Mouse (Mus musculus) lung, postnatal 0 days (tissue): ENCODE measurements around the gene Taf8. TPM values are rescaled to one million over a fixed set of nuclear protein-coding genes. Genes with fewer than 3 reads are reported as not detected.
"Not testable (repeated sequence)": the region's sequence is repeated elsewhere in the genome, so short reads cannot be mapped to it uniquely, and the experiment has no call there.

ENCODE experiments used
- ATAC-seq: fragments of 200-750 bp; cut with Nextera tagmentation; 2 replicates; pipeline ENCODE4 v1.8.0; 2017; ENCODE audit warnings: moderate library complexity
- DNase-seq: peaks from one replicate; pipeline ENCODE4 v3.0.0-alpha.2; 2016; ENCODE audit warnings: low spot score
- H3K27ac ChIP-seq: fragments of 300-500 bp; sonication (generic); 2 replicates; pipeline ENCODE4 v1.5.1; 2014; ENCODE audit warnings: antibody characterized with exemption, mild to moderate bottlenecking, low read length, mixed read lengths
- H3K27me3 ChIP-seq: fragments of 300-500 bp; sonication (generic); replicated peaks from 2 replicates; pipeline ENCODE4 v1.6.1; 2014; ENCODE audit warnings: low read length, mixed read lengths; ENCODE audit not compliant: insufficient read depth
- H3K36me3 ChIP-seq: fragments of 300-500 bp; sonication (generic); 2 replicates; pipeline ENCODE4 v1.6.1; 2014; ENCODE audit warnings: low read length, mixed read lengths; ENCODE audit not compliant: insufficient read depth
- H3K4me1 ChIP-seq: fragments of 300-500 bp; sonication (generic); 2 replicates; pipeline ENCODE4 v1.6.1; 2014; ENCODE audit warnings: antibody characterized with exemption, low read depth, low read length, mixed read lengths; ENCODE audit not compliant: insufficient read depth
- H3K4me2 ChIP-seq: fragments of 300-500 bp; sonication (generic); replicated peaks from 2 replicates; pipeline ENCODE4 v1.6.1; 2014; ENCODE audit warnings: low read depth, mild to moderate bottlenecking, low read length, moderate library complexity, mixed read lengths
- H3K4me3 ChIP-seq: fragments of 300-500 bp; sonication (generic); 2 replicates; pipeline ENCODE4 v1.5.1; 2014; ENCODE audit warnings: low read depth, low read length
- H3K9ac ChIP-seq: fragments of 300-500 bp; sonication (generic); replicated peaks from 2 replicates; pipeline ENCODE4 v1.6.1; 2014; ENCODE audit warnings: low read depth, mild to moderate bottlenecking
- H3K9me3 ChIP-seq: fragments of 300-500 bp; sonication (generic); 2 replicates; pipeline ENCODE4 v1.6.1; 2016; ENCODE audit warnings: low read length, mixed read lengths
- CTCF ChIP-seq: IDR thresholded peaks from 2 replicates; pipeline ENCODE4 v1.5.1; 2016; ENCODE audit warnings: antibody characterized with exemption, mild to moderate bottlenecking
- EP300 ChIP-seq: IDR thresholded peaks from 2 replicates; pipeline ENCODE4 v1.6.1; 2016; ENCODE audit warnings: antibody characterized with exemption, mild to moderate bottlenecking, control low read depth
- WGBS: fragments of 180-500 bp; shearing (Covaris S2); extraction: QIAGEN DNeasy Blood & Tissue Kit; methylation state at CpG from one replicate; pipeline ENCODE4 v1.1.7; 2014; 5-methylcytosine and 5-hydroxymethylcytosine counted together
- polyA plus RNA-seq: library from polyadenylated mRNA; unstranded; fragments of >200 nt; fragmentation: Nextera tagmentation; extraction: Ambion mirVana; gene quantifications from 2 replicates; pipeline ENCODE4 v1.2.1, GENCODE M21; 2015

Gene Taf8
- polyA plus RNA-seq, 1 experiment from 2014 or later: 22.4 TPM

DNA sequence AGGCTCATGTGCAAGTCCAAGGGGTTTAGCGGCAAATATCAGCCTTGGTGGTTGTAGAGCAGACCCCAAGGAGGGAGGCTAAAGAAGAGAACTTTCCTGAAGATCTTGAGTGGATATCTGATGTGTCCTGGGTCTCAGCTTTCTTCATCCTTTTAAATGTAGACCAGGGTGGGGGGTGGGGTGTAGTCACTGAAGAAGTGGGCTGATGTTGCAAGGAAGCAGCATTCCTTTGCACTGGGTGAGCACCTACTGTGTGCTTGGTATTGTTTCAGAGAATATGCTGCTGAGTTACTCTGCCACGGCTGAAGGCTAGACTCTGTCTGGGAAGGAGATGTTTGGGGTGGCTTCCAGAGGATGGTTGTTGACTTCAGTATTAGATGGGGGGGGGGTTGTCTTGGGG, 3.5 kb upstream of the Taf8 start:
- Histone ChIP-seq H3K9me3 (no peaks in the 10 kb centered on the region), H3K27ac (peak overlapping the region; percentile 91), H3K4me1 (peaks cover 44% of the 10 kb centered on the region), H3K36me3 (no peaks in the 10 kb centered on the region), H3K27me3 (no peaks in the 10 kb centered on the region), H3K4me2 (peak overlapping the region; percentile 66), H3K9ac (peak overlapping the region; percentile 70), H3K4me3 (peak overlapping the region; percentile 50)
- TF ChIP-seq EP300 (no peak), CTCF (no peak)
- 57% methylated on average over 2 of the region's 2 CpGs for whole genome bisulfite sequencing
- DNase-seq: peak; percentile 31
- no peak for ATAC-seq

DNA sequence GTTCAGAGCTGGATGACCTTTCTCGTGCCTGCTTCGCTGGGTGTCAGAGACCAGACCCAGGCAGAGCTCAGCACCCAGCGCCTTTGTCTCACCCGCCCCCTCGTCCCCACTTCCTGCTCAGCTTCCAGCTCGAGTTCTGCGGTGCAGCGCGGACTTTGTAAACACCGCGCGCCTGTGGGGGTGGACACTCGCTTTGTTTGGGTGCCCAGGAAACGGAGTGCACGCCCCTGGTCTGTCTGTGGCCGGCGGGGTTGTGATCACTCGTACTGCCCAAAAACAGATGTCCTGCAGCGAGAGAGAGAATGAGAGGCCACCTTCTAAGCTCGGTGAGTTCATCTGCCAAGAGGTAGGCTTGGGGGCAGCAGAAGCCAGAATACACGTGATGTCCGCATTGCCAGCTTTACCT, 2.9 kb upstream of the Taf8 start, which contains the start of gene Ccnd3:
Ccnd3 (plus strand) TSS at position 111 of the 406 bp plus-strand sequence.
- peak; percentile 72 for TF ChIP-seq EP300
- TF ChIP-seq CTCF: 0 out of 2 replicates have a peak, but pooled peaks have one; percentile 5
- Histone ChIP-seq H3K36me3 (no peaks in the 10 kb centered on the region), H3K9ac (peak within 1 kb of the TSS; percentile 70), H3K4me2 (peak within 1 kb of the TSS; percentile 66), H3K9me3 (no peaks in the 10 kb centered on the region), H3K27ac (peak within 1 kb of the TSS; percentile 91), H3K27me3 (no peaks in the 10 kb centered on the region), H3K4me1 (peaks cover 44% of the 10 kb centered on the region), H3K4me3 (peak within 1 kb of the TSS; percentile 50)
- DNase-seq (peak; percentile 93), ATAC-seq (peak; percentile 54)
- WGBS: under 1% methylated on average over 22 of the region's 22 CpGs

DNA sequence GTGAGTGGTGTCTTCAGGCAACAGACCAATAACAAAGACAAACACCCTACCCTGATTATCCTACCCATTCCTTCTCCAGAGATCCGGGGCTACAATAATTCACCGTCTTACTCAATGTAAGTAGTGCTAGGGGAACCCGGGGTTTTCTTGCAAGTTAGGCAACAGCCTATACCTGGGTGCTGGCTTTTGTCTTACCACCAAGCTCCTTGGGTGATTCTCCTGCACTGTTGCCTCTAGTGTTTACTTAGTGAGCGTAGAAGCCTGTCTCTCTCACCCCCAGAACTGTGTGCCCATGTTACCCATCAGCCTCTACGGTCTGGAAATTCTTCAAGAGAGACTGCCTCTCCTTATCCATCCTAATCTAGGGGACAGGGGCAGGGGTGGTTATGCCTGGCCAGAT, 2.1 kb upstream of the Taf8 start:
- ATAC-seq (no peak), DNase-seq (peak; percentile 55)
- Histone ChIP-seq H3K4me3 (peak overlapping the region; percentile 50), H3K4me2 (peak overlapping the region; percentile 66), H3K36me3 (no peaks in the 10 kb centered on the region), H3K4me1 (peaks cover 43% of the 10 kb centered on the region), H3K9ac (peak overlapping the region; percentile 70; the same call in 1 of the 2 replicates), H3K9me3 (no peaks in the 10 kb centered on the region), H3K27me3 (no peaks in the 10 kb centered on the region), H3K27ac (peak overlapping the region; percentile 91)
- TF ChIP-seq EP300 (no peak), CTCF (no peak; the same call in 1 of the 2 replicates)
- WGBS: 38% methylated on average over 5 of the region's 5 CpGs

DNA sequence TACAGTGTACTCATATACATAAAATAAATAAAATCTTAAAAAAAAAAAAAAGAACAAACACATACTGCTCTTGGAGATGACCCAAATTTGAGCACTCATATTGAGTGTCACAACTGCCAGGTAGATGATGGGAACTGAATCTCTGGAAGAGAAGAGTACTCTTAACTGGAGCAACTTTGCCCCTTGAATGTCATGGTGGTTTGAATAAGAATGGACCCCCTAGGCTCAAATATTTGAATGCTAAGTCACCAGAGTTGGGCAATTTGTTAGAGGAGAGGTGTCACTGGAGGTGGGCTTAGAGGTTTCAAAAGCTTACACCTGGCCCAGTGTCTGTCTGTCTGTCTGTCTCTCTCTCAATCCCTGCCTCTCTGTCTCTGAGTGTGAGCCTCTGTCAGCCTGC, 1.6 kb upstream of the Taf8 start:
- H3K27ac ChIP-seq: peak overlapping the region; percentile 91; the same call in 1 of the 2 replicates
- ATAC-seq: no peak
- H3K36me3 ChIP-seq: no peaks in the 10 kb centered on the region
- TF ChIP-seq EP300 (0 out of 2 replicates have a peak, but pooled peaks have one; percentile 18), CTCF (no peak)
- no peak overlapping the region for H3K4me3 ChIP-seq
- H3K4me2 ChIP-seq: no peak overlapping the region
- no peak for DNase-seq
- peaks cover 41% of the 10 kb centered on the region for H3K4me1 ChIP-seq
- H3K27me3 ChIP-seq: no peaks in the 10 kb centered on the region
- no peak overlapping the region for H3K9ac ChIP-seq
- H3K9me3 ChIP-seq: no peaks in the 10 kb centered on the region

DNA sequence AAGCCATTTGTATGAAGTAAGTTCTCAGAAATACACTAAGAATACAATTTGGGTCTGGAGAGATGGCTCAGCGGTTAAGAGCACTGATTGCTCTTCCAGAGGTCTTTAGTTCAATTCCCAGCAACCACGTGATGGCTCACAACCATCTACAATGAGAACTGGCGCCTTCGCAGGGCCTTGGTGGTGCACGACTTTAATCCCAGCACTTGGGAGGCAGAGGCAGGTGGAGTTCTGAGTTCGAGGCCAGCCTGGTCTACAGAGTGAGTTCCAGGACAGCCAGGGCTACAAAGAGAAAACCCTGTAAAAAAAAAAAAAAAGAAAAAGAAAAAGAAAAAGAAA, 584 bp upstream of the Taf8 start:
- not testable (repeated sequence) for H3K4me3 ChIP-seq, ATAC-seq

DNA sequence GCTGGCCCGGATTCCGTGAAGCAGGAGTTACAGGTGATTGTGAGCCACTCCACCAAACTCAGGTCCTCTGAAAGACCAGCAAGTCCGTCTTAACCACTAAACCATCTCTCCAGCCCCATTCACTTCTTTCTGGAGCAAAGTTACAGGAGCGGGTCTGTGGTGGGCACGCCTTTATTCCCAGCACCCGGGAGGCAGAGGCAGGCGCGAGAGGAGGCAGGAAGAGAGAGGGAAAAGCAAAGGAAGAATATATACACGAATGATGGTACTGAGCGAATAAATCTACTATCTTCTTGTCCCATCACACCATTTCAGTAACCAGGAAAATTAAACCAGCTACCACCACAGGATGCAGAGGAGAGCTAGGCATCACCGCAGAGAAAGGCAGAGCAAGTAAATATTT, 561 bp downstream of the Taf8 start:
- Histone ChIP-seq H3K9me3 (no peaks in the 10 kb centered on the region), H3K4me1 (peaks cover 29% of the 10 kb centered on the region), H3K4me3 (peak overlapping the region; percentile 79), H3K4me2 (peak overlapping the region; percentile 75), H3K36me3 (peaks cover 14% of the 10 kb centered on the region), H3K27me3 (no peaks in the 10 kb centered on the region), H3K27ac (peak overlapping the region; percentile 88), H3K9ac (peak overlapping the region; percentile 79)
- no peak for TF ChIP-seq EP300
- no peak for TF ChIP-seq CTCF
- WGBS: 4% methylated on average over 11 of the region's 11 CpGs
- ATAC-seq (no peak), DNase-seq (no peak)

More for the DNA sequence above, 584 bp upstream of the Taf8 start:
- not testable (repeated sequence) for H3K36me3 ChIP-seq, H3K27ac ChIP-seq, H3K27me3 ChIP-seq, H3K9me3 ChIP-seq, DNase-seq, H3K9ac ChIP-seq
- 0 out of 2 replicates have a peak overlapping the region, but pooled peaks have one; percentile 75 for H3K4me2 ChIP-seq
- WGBS: 83% methylated on average over 6 of the region's 6 CpGs
- peaks cover 39% of the 10 kb centered on the region for H3K4me1 ChIP-seq

DNA sequence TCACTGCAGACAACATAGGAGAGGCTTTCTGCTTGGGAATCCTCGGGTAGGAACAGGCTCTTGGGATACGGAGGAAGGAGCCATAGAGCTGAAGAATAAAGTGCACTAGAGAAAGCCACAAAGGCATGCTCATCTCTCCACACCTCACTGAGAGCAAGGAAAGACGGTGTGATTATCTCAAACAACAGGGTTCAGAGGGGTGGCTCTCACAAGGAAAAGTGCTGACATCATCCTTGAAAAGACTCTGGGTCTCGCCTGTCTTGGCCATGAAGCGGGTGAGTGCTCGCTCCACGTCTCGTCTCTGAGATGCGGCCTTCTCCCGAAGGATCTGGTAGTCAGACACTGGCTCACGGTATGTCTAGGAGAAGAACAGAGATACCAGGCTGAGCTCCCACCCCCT, 8.0 kb downstream of the Taf8 start:
- H3K4me3 ChIP-seq: no peak overlapping the region
- H3K27me3 ChIP-seq: no peaks in the 10 kb centered on the region
- no peak for TF ChIP-seq EP300
- no peak for TF ChIP-seq CTCF
- H3K9ac ChIP-seq: no peak overlapping the region
- H3K4me1 ChIP-seq: no peaks in the 10 kb centered on the region
- DNase-seq: no peak
- WGBS: 90% methylated on average over 11 of the region's 11 CpGs
- H3K9me3 ChIP-seq: no peaks in the 10 kb centered on the region
- no peak overlapping the region for H3K4me2 ChIP-seq
- H3K27ac ChIP-seq: no peak overlapping the region
- peaks cover 71% of the 10 kb centered on the region for H3K36me3 ChIP-seq
- ATAC-seq: no peak
